Mouse (Mus musculus): ENCODE measurements around the gene Gm21988. TPM values are rescaled to one million over a fixed set of nuclear protein-coding genes. Genes with fewer than 3 reads are reported as not detected.

Gene Gm21988
- polyA plus RNA-seq, 1 experiment from 2014 or later = 14.5 TPM

DNA sequence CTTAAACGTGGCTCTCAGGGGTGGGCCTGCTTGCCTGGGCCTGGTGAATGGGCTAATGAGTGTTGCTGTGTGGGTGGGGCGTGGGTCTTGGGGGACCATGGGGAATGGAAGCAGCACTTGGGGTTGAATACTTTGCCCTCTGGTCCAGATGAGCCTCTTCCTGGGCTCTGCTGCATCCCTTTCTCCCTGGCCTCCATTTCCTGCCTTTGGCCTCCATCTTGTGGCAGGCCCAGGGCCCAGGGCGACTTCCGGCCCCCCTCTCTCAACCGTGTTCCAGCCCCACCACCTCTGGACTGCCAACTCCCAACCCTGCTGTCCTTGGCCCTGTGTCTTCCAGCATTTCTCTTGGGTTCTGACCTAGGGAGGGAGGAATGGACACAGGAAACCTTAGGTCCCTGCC is 5.6 kb downstream of the Gm21988 start:
- 0 out of 2 replicates have a peak overlapping the region, but pooled peaks have one; percentile 26 for H3K27ac ChIP-seq

GRCm38 (mm10) chr11:70233016-70233415 is 6.6 kb downstream of the Gm21988 start:
- 41% methylated on average over 8 of the region's 8 CpGs for WGBS
- H3K4me1 ChIP-seq (replicated peaks) = peaks cover 82% of the 10 kb centered on the region
- peaks cover 24% of the 10 kb centered on the region for H3K36me3 ChIP-seq
- peaks cover 50% of the 10 kb centered on the region for H3K27me3 ChIP-seq (ENCODE audit: insufficient read depth, poor library complexity, severe bottlenecking)
- no peaks in the 10 kb centered on the region for H3K9me3 ChIP-seq
- peak overlapping the region; percentile 87 for H3K27ac ChIP-seq
- H3K4me3 ChIP-seq = peak overlapping the region; percentile 51
- DNase-seq (ENCODE audit: low spot score) = no peak

More for the DNA sequence above, 5.6 kb downstream of the Gm21988 start:
- 68% methylated on average over 5 of the region's 5 CpGs for WGBS
- peaks cover 85% of the 10 kb centered on the region for H3K4me1 ChIP-seq (replicated peaks)
- DNase-seq (ENCODE audit: low spot score) = no peak
- no peaks in the 10 kb centered on the region for H3K9me3 ChIP-seq
- H3K4me3 ChIP-seq = no peak overlapping the region
- H3K27me3 ChIP-seq (ENCODE audit: insufficient read depth, poor library complexity, severe bottlenecking) = peaks cover 39% of the 10 kb centered on the region
- H3K36me3 ChIP-seq = peaks cover 24% of the 10 kb centered on the region

GRCm38 (mm10) chr11:70232546-70232945 is 7.1 kb downstream of the Gm21988 start:
- DNase-seq (ENCODE audit: low spot score) = peak; percentile 77
- Histone ChIP-seq H3K9me3 (no peaks in the 10 kb centered on the region), H3K4me3 (peak overlapping the region; percentile 51), H3K36me3 (peaks cover 24% of the 10 kb centered on the region), H3K27ac (peak overlapping the region; percentile 87), H3K4me1 (replicated peaks) (peaks cover 81% of the 10 kb centered on the region), H3K27me3 (ENCODE audit: insufficient read depth, poor library complexity, severe bottlenecking) (peaks cover 54% of the 10 kb centered on the region)
- WGBS = 10% methylated on average over 10 of the region's 10 CpGs

DNA sequence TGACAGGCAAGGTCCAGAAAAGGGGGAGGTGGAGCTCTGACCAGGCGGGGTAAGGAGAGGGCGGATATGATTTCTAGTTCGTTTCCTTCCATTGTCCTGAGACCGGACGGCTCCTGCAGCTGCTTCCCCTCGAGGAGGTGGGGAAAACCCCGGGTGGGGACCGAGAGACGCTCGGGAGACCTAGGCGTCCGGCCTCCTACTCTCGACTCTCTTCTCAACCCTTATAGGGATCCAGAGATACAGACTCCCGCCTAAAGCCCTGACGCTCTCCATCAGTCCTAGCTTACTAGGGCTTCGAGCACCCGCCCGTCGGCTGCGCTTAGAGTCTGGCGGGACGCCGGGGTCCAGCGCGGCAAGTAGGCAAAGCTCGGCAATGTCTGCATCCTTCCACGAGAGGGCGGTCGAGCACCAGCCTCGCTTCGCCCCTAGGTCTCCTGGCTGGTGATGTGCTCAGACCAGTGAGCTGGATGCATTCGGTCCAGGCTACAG is 9.3 kb downstream of the Gm21988 start:
- no peaks in the 10 kb centered on the region for H3K9me3 ChIP-seq
- peaks cover 79% of the 10 kb centered on the region for H3K4me1 ChIP-seq (replicated peaks)
- WGBS = under 1% methylated on average over 32 of the region's 32 CpGs
- peaks cover 14% of the 10 kb centered on the region for H3K36me3 ChIP-seq
- H3K4me3 ChIP-seq = peak overlapping the region; percentile 41
- peak; percentile 87 for DNase-seq (ENCODE audit: low spot score)
- H3K27ac ChIP-seq = peak overlapping the region; percentile 78
- peaks cover 77% of the 10 kb centered on the region for H3K27me3 ChIP-seq (ENCODE audit: insufficient read depth, poor library complexity, severe bottlenecking)

DNA sequence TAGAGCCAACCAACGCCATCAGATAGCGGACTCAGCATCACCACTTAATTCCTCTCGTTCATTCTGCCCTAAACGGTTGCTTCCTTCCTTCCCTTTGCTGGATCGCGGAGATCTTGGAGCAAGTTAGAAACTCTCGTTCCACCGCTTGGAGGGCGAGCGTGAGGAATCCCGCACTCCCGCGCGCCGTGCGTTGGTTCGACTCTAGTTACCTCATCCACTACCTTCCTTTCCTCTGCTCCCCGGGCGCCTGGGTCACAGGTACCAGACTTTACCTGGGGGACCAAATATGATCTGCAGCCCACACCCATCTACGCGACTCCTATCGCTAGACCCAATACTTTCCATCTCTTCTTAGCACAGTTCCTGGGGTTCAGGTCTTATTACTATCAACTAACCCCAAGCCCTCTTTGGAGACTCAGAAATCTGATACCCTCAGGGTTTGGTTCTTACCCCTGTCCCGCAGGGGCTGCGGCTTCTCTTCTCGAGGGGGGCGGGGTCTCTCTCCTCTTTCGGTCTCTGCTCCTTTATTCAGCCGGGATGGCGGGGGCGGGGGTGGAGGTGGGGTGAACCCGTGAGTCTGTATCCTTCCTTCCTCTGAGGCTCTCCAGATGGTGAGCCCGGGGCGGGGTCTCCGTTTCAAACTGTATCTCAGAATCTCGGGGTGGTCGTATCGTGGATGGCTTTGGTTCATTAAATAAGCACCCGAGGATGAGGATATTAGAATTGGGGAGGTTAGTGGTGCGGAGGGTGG is 10.2 kb downstream of the Gm21988 start, which contains the start of gene Bcl6b:
Gene Bcl6b, minus strand, starts transcription at position 539 of the 751 bp plus-strand sequence.
- Histone ChIP-seq H3K27me3 (ENCODE audit: insufficient read depth, poor library complexity, severe bottlenecking) (peaks cover 85% of the 10 kb centered on the region), H3K36me3 (peaks cover 5% of the 10 kb centered on the region), H3K27ac (peak within 1 kb of the TSS; percentile 78), H3K9me3 (no peaks in the 10 kb centered on the region), H3K4me3 (peak within 1 kb of the TSS; percentile 41), H3K4me1 (replicated peaks) (peaks cover 71% of the 10 kb centered on the region)
- peak; percentile 34 for DNase-seq (ENCODE audit: low spot score)
- WGBS = 3% methylated on average over 39 of the region's 39 CpGs

DNA sequence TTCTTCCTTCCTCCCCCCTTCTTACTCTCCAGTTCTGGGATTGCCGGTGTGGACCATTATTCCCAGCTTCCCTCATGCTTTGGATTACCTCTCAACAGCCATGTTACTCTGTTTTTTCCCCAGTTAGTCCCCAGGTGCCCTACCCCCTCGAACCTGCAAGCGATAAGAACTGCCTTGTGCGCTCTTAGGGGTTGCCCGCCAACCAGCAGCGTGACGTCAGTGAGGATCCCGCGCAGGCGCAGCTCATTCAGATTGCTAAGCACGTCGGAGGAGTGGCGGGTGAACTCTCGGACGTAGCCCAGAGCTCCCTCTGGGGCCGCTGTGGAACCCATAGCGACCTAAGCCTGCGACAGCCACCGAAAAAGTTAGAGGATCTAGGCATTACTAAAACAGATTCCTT is 10.8 kb downstream of the Gm21988 start:
- WGBS = under 1% methylated on average over 19 of the region's 19 CpGs
- peaks cover 88% of the 10 kb centered on the region for H3K27me3 ChIP-seq (ENCODE audit: insufficient read depth, poor library complexity, severe bottlenecking)
- peaks cover 65% of the 10 kb centered on the region for H3K4me1 ChIP-seq (replicated peaks)
- peak overlapping the region; percentile 41 for H3K4me3 ChIP-seq
- peak; percentile 80 for DNase-seq (ENCODE audit: low spot score)
- no peaks in the 10 kb centered on the region for H3K9me3 ChIP-seq
- H3K36me3 ChIP-seq = no peaks in the 10 kb centered on the region
- peak overlapping the region; percentile 71 for H3K27ac ChIP-seq

- Histone ChIP-seq H3K36me3 (no peaks in the 10 kb centered on the region), H3K4me1 (replicated peaks) (peaks cover 54% of the 10 kb centered on the region), H3K4me3 (peak overlapping the region; percentile 41; the same call in 1 of the 2 replicates), H3K27ac (no peak overlapping the region), H3K27me3 (ENCODE audit: insufficient read depth, poor library complexity, severe bottlenecking) (peaks cover 88% of the 10 kb centered on the region), H3K9me3 (no peaks in the 10 kb centered on the region)
- WGBS = 85% methylated on average over 4 of the region's 4 CpGs
- no peak for DNase-seq (ENCODE audit: low spot score)
Measured at GRCm38 (mm10) chr11:70227661-70228245, 11.9 kb downstream of the Gm21988 start.

DNA sequence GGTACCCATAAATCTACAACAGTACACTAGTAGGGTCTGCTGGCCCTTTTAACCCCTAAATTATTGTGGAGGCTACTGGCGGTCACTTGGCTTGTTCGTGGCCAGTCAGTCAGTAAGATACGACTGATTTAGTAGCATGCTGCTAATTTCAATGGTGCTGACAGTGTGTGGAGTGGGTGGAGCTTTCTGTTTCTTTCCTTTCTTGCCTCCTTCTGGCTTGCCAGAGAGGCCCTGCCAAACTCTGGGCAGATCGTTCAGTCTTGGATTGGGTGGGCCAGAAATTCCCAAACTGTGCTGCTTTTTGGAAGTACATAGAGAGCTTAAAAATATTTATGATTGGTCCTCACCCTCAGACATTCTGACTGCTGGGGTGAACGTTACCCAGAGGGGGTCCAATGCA is 12.5 kb downstream of the Gm21988 start:
- no peak overlapping the region for H3K27ac ChIP-seq
- H3K9me3 ChIP-seq = no peaks in the 10 kb centered on the region
- no peaks in the 10 kb centered on the region for H3K36me3 ChIP-seq
- H3K4me3 ChIP-seq = peak overlapping the region; percentile 39; the same call in 1 of the 2 replicates
- H3K27me3 ChIP-seq (ENCODE audit: insufficient read depth, poor library complexity, severe bottlenecking) = peaks cover 93% of the 10 kb centered on the region
- DNase-seq (ENCODE audit: low spot score) = no peak
- H3K4me1 ChIP-seq (replicated peaks) = peaks cover 52% of the 10 kb centered on the region
- 44% methylated on average over 5 of the region's 5 CpGs for WGBS

GRCm38 (mm10) chr11:70226602-70226890 is 13.1 kb downstream of the Gm21988 start:
- H3K27ac ChIP-seq = 0 out of 2 replicates have a peak overlapping the region, but pooled peaks have one; percentile 40
- no peak for DNase-seq (ENCODE audit: low spot score)
- H3K27me3 ChIP-seq (ENCODE audit: insufficient read depth, poor library complexity, severe bottlenecking) = peaks cover 90% of the 10 kb centered on the region
- H3K4me3 ChIP-seq = peak overlapping the region; percentile 39
- WGBS = 7% methylated on average over 18 of the region's 18 CpGs
- H3K9me3 ChIP-seq = no peaks in the 10 kb centered on the region
- H3K4me1 ChIP-seq (replicated peaks) = peaks cover 56% of the 10 kb centered on the region
- H3K36me3 ChIP-seq = no peaks in the 10 kb centered on the region

- Histone ChIP-seq H3K27me3 (ENCODE audit: insufficient read depth, poor library complexity, severe bottlenecking) (peaks cover 85% of the 10 kb centered on the region), H3K4me3 (peak overlapping the region; percentile 39), H3K27ac (0 out of 2 replicates have a peak overlapping the region, but pooled peaks have one; percentile 40), H3K4me1 (replicated peaks) (peaks cover 61% of the 10 kb centered on the region), H3K9me3 (no peaks in the 10 kb centered on the region), H3K36me3 (no peaks in the 10 kb centered on the region)
- DNase-seq (ENCODE audit: low spot score) = peak; percentile 29
- WGBS = 17% methylated on average over 27 of the region's 27 CpGs
Measured at GRCm38 (mm10) chr11:70225798-70226601, 13.6 kb downstream of the Gm21988 start.

DNA sequence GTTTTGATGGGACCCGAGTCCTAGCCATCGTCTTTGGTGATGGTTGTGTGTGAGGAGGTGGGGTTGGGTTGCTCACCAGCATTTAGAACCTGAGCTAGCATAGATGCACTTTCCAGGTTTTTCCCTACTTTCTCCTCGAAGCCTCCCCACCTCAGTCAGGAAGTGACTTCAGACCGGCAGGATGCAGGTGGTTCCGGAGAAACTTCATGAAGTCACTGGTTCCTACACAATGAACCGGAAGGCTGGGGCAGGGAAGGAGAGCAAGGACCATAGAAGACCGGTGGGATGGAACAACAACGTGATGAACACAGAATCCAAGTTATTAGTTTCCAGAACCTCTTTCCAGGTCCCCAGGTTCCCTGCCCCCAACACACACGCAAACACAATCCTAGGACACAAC is 15.9 kb downstream of the Gm21988 start:
- no peak overlapping the region for H3K4me3 ChIP-seq
- H3K27me3 ChIP-seq (ENCODE audit: insufficient read depth, poor library complexity, severe bottlenecking) = peaks cover 69% of the 10 kb centered on the region
- DNase-seq (ENCODE audit: low spot score) = no peak
- peaks cover 61% of the 10 kb centered on the region for H3K4me1 ChIP-seq (replicated peaks)
- no peaks in the 10 kb centered on the region for H3K9me3 ChIP-seq
- H3K27ac ChIP-seq = no peak overlapping the region
- H3K36me3 ChIP-seq = 0 out of 2 replicates have a peak, but pooled peaks cover 3% of the 10 kb centered on the region
- WGBS = 88% methylated on average over 9 of the region's 9 CpGs

DNA sequence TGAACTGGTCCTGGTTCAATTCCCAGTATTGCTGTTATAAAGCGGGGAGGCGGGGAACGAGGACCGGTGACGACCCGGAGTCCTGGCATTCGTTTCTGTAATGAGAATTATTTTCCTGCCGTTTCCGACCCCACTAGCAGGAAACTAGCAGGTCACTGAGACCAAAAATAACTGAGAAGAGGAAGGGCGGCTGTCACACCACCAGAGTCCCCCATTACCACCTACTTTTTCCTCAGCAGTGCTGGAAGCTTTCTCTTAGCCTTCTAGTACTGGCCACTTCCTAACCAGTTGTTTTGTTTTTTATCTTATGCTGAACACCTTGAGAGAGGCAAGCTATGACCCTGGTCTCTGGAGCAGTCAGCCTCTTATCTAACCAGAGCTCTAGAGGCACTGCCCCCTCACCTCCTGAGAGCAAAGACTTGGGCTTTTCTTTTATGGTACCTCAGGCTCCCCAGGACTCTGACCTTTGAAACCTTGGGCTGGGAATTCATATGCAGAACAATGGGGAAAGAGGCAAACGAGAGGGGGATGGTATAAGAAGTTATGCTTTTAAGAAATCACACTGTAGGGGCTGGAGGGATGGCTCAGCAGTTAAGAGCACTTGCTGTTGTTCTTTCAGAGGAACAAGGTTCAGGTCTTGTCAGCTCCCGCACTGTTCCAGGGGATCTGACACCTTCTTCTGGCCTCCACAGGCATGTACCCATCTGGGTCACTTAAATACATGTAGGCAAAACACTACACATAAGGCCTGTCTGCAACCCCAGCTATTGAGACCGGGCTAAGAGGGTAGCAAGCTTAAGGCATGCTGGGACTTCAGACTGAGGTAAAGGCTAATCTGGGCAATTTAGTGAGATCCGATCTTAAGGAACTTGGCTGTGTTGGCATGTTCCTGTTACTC is 17.8 kb downstream of the Gm21988 start:
- Histone ChIP-seq H3K36me3 (peaks cover 21% of the 10 kb centered on the region), H3K4me1 (replicated peaks) (peaks cover 52% of the 10 kb centered on the region), H3K4me3 (peak overlapping the region; percentile 73), H3K27ac (peak overlapping the region; percentile 93), H3K27me3 (ENCODE audit: insufficient read depth, poor library complexity, severe bottlenecking) (peaks cover 67% of the 10 kb centered on the region), H3K9me3 (no peaks in the 10 kb centered on the region)
- WGBS = 10% methylated on average over 14 of the region's 14 CpGs
- DNase-seq (ENCODE audit: low spot score) = no peak

Data from hindbrain, embryonic 10.5 days (tissue).